Mouse (Mus musculus) forebrain, embryonic 15.5 days (tissue): Measurements from ENCODE around the gene Abcd3. TPM values are rescaled to one million over a fixed set of nuclear protein-coding genes. Genes with fewer than 3 reads are reported as not detected.

Source experiments
- ATAC-seq: fragments of 200-750 bp; cut with Nextera tagmentation; replicated peaks from 2 replicates; pipeline ENCODE4 v1.8.0; 2017; ENCODE audit warnings: mild to moderate bottlenecking, moderate TSS enrichment, moderate library complexity
- H3K27ac ChIP-seq: fragments of 300-500 bp; sonication (generic); replicated peaks from 2 replicates; pipeline ENCODE4 v1.5.1; 2015; ENCODE audit warnings: mild to moderate bottlenecking, inconsistent platforms
- H3K27me3 ChIP-seq: fragments of 300-500 bp; sonication (generic); 2 replicates; pipeline ENCODE4 v1.6.1; 2015; ENCODE audit warnings: inconsistent platforms
- H3K36me3 ChIP-seq: fragments of 300-500 bp; sonication (generic); 2 replicates; pipeline ENCODE4 v1.6.1; 2015; ENCODE audit warnings: mild to moderate bottlenecking, inconsistent platforms
- H3K4me1 ChIP-seq: fragments of 300-500 bp; sonication (generic); 2 replicates; pipeline ENCODE4 v1.6.1; 2015; ENCODE audit warnings: inconsistent platforms
- H3K4me2 ChIP-seq: fragments of 300-500 bp; sonication (generic); replicated peaks from 2 replicates; pipeline ENCODE4 v1.6.1; 2015; ENCODE audit warnings: mild to moderate bottlenecking, inconsistent platforms
- H3K4me3 ChIP-seq: fragments of 300-500 bp; sonication (generic); 2 replicates; pipeline ENCODE4 v1.5.1; 2015; ENCODE audit warnings: mild to moderate bottlenecking, inconsistent platforms
- H3K9ac ChIP-seq: fragments of 300-500 bp; sonication (generic); replicated peaks from 2 replicates; pipeline ENCODE4 v1.6.1; 2015; ENCODE audit warnings: mild to moderate bottlenecking, inconsistent platforms
- H3K9me3 ChIP-seq: fragments of 300-500 bp; sonication (generic); 2 replicates; pipeline ENCODE4 v1.6.1; 2016; ENCODE audit warnings: inconsistent platforms
- WGBS: fragments of 180-500 bp; shearing (Covaris S2); methylation state at CpG from one replicate; pipeline ENCODE4 v1.1.7; 2015; ENCODE audit warnings: mixed read lengths; 5-methylcytosine and 5-hydroxymethylcytosine counted together
- polyA plus RNA-seq: library from polyadenylated mRNA; unstranded; fragments of >200 nt; fragmentation: Nextera tagmentation; extraction: Ambion mirVana; gene quantifications from 2 replicates; pipeline ENCODE4 v1.2.1, GENCODE M21; 2015

Abcd3 gene
- polyA plus RNA-seq, 1 experiment from 2014 or later, result 70.3 TPM

GRCm38 (mm10) chr3:121841412-121842014, 26.4 kb upstream of the Abcd3 start:
- Histone ChIP-seq H3K27ac (no peak overlapping the region), H3K27me3 (no peaks in the 10 kb centered on the region), H3K4me2 (no peak overlapping the region), H3K4me3 (no peak overlapping the region), H3K9me3 (no peaks in the 10 kb centered on the region), H3K36me3 (no peaks in the 10 kb centered on the region), H3K9ac (no peak overlapping the region), H3K4me1 (no peaks in the 10 kb centered on the region)
- 81% methylated on average over 9 of the region's 9 CpGs for WGBS
- ATAC-seq, result no peak

GRCm38 (mm10) chr3:121840351-121840750, 25.2 kb upstream of the Abcd3 start:
- Histone ChIP-seq H3K27ac (no peak overlapping the region), H3K27me3 (no peaks in the 10 kb centered on the region), H3K9me3 (no peaks in the 10 kb centered on the region), H3K9ac (no peak overlapping the region), H3K36me3 (no peaks in the 10 kb centered on the region), H3K4me1 (no peaks in the 10 kb centered on the region), H3K4me3 (no peak overlapping the region), H3K4me2 (no peak overlapping the region)
- 95% methylated on average over 8 of the region's 8 CpGs for WGBS
- no peak for ATAC-seq

- 77% methylated on average over 2 of the region's 2 CpGs for WGBS
Observed at GRCm38 (mm10) chr3:121834732-121835131, 19.6 kb upstream of the Abcd3 start.

GRCm38 (mm10) chr3:121834250-121834649, 19.1 kb upstream of the Abcd3 start:
- Histone ChIP-seq H3K9me3 (no peaks in the 10 kb centered on the region), H3K4me2 (no peak overlapping the region), H3K4me3 (no peak overlapping the region), H3K27ac (no peak overlapping the region), H3K4me1 (no peaks in the 10 kb centered on the region), H3K9ac (no peak overlapping the region), H3K36me3 (no peaks in the 10 kb centered on the region), H3K27me3 (no peaks in the 10 kb centered on the region)
- 96% methylated on average over 4 of the region's 4 CpGs for WGBS
- ATAC-seq, result no peak

More at GRCm38 (mm10) chr3:121834732-121835131, 19.6 kb upstream of the Abcd3 start:
- Histone ChIP-seq H3K9me3 (no peaks in the 10 kb centered on the region), H3K9ac (no peak overlapping the region), H3K4me1 (no peaks in the 10 kb centered on the region), H3K36me3 (no peaks in the 10 kb centered on the region), H3K27ac (no peak overlapping the region), H3K4me3 (no peak overlapping the region), H3K4me2 (no peak overlapping the region), H3K27me3 (no peaks in the 10 kb centered on the region)
- ATAC-seq, result no peak

GRCm38 (mm10) chr3:121825092-121825491, 10.0 kb upstream of the Abcd3 start:
- WGBS, result 88% methylated on average over 1 of the region's 1 CpGs
- ATAC-seq, result no peak

GRCm38 (mm10) chr3:121824319-121824718, 9.2 kb upstream of the Abcd3 start:
- Histone ChIP-seq H3K4me3 (no peak overlapping the region), H3K9me3 (no peaks in the 10 kb centered on the region), H3K27me3 (no peaks in the 10 kb centered on the region), H3K4me2 (no peak overlapping the region), H3K36me3 (no peaks in the 10 kb centered on the region), H3K9ac (no peak overlapping the region), H3K27ac (no peak overlapping the region), H3K4me1 (no peaks in the 10 kb centered on the region)
- 88% methylated on average over 1 of the region's 1 CpGs for WGBS
- ATAC-seq, result no peak

More at GRCm38 (mm10) chr3:121825092-121825491, 10.0 kb upstream of the Abcd3 start:
- no peak overlapping the region for H3K4me3 ChIP-seq
- H3K27me3 ChIP-seq, result no peaks in the 10 kb centered on the region
- no peak overlapping the region for H3K9ac ChIP-seq
- no peak overlapping the region for H3K4me2 ChIP-seq
- H3K9me3 ChIP-seq, result no peaks in the 10 kb centered on the region
- no peak overlapping the region for H3K27ac ChIP-seq
- no peaks in the 10 kb centered on the region for H3K4me1 ChIP-seq
- no peaks in the 10 kb centered on the region for H3K36me3 ChIP-seq

- Histone ChIP-seq H3K4me1 (no peaks in the 10 kb centered on the region), H3K9ac (no peak overlapping the region), H3K4me2 (no peak overlapping the region), H3K27me3 (no peaks in the 10 kb centered on the region), H3K36me3 (no peaks in the 10 kb centered on the region), H3K27ac (no peak overlapping the region), H3K4me3 (no peak overlapping the region), H3K9me3 (no peaks in the 10 kb centered on the region)
- no peak for ATAC-seq
- 68% methylated on average over 5 of the region's 5 CpGs for WGBS
Observed at GRCm38 (mm10) chr3:121822643-121823042, 7.5 kb upstream of the Abcd3 start.

- H3K4me3 ChIP-seq, result no peak overlapping the region
- H3K27ac ChIP-seq, result no peak overlapping the region
- no peaks in the 10 kb centered on the region for H3K27me3 ChIP-seq
- ATAC-seq, result no peak
- H3K9ac ChIP-seq, result no peak overlapping the region
- H3K36me3 ChIP-seq, result no peaks in the 10 kb centered on the region
- no peaks in the 10 kb centered on the region for H3K9me3 ChIP-seq
- WGBS, result 93% methylated on average over 8 of the region's 8 CpGs
- H3K4me1 ChIP-seq, result no peaks in the 10 kb centered on the region
- H3K4me2 ChIP-seq, result no peak overlapping the region
Observed at GRCm38 (mm10) chr3:121821559-121822143, 6.5 kb upstream of the Abcd3 start.

GRCm38 (mm10) chr3:121819693-121820200, 4.6 kb upstream of the Abcd3 start:
- Histone ChIP-seq H3K4me1 (peaks cover 6% of the 10 kb centered on the region), H3K9ac (no peak overlapping the region), H3K4me3 (no peak overlapping the region), H3K4me2 (no peak overlapping the region), H3K27me3 (no peaks in the 10 kb centered on the region), H3K36me3 (no peaks in the 10 kb centered on the region), H3K27ac (no peak overlapping the region), H3K9me3 (no peaks in the 10 kb centered on the region)
- WGBS, result 78% methylated on average over 3 of the region's 3 CpGs
- no peak for ATAC-seq

- Histone ChIP-seq H3K27ac (no peak overlapping the region), H3K4me2 (no peak overlapping the region), H3K36me3 (no peaks in the 10 kb centered on the region), H3K4me3 (no peak overlapping the region), H3K9ac (no peak overlapping the region), H3K4me1 (peaks cover 11% of the 10 kb centered on the region), H3K27me3 (no peaks in the 10 kb centered on the region), H3K9me3 (no peaks in the 10 kb centered on the region)
- no peak for ATAC-seq
- 75% methylated on average over 10 of the region's 10 CpGs for WGBS
Observed at GRCm38 (mm10) chr3:121818736-121819396, 3.8 kb upstream of the Abcd3 start.

GRCm38 (mm10) chr3:121815549-121816235, 590 bp upstream of the Abcd3 start:
- Histone ChIP-seq H3K4me3 (peak overlapping the region; percentile 69), H3K9ac (peak overlapping the region; percentile 80), H3K27me3 (no peaks in the 10 kb centered on the region), H3K4me2 (peak overlapping the region; percentile 72), H3K36me3 (no peaks in the 10 kb centered on the region), H3K27ac (peak overlapping the region; percentile 97), H3K4me1 (peaks cover 23% of the 10 kb centered on the region), H3K9me3 (no peaks in the 10 kb centered on the region)
- peak; percentile 34; the same call in 1 of the 2 replicates for ATAC-seq
- 9% methylated on average over 16 of the region's 16 CpGs for WGBS

GRCm38 (mm10) chr3:121814413-121814864, 663 bp downstream of the Abcd3 start:
- peak overlapping the region; percentile 97 for H3K27ac ChIP-seq
- peak overlapping the region; percentile 80 for H3K9ac ChIP-seq
- H3K36me3 ChIP-seq, result no peaks in the 10 kb centered on the region
- H3K9me3 ChIP-seq, result no peaks in the 10 kb centered on the region
- WGBS, result under 1% methylated on average over 28 of the region's 28 CpGs
- peak overlapping the region; percentile 72 for H3K4me2 ChIP-seq
- H3K27me3 ChIP-seq, result no peaks in the 10 kb centered on the region
- H3K4me3 ChIP-seq, result peak overlapping the region; percentile 69
- H3K4me1 ChIP-seq, result peaks cover 32% of the 10 kb centered on the region
- ATAC-seq, result no peak
